In the genomic region with DNA sequence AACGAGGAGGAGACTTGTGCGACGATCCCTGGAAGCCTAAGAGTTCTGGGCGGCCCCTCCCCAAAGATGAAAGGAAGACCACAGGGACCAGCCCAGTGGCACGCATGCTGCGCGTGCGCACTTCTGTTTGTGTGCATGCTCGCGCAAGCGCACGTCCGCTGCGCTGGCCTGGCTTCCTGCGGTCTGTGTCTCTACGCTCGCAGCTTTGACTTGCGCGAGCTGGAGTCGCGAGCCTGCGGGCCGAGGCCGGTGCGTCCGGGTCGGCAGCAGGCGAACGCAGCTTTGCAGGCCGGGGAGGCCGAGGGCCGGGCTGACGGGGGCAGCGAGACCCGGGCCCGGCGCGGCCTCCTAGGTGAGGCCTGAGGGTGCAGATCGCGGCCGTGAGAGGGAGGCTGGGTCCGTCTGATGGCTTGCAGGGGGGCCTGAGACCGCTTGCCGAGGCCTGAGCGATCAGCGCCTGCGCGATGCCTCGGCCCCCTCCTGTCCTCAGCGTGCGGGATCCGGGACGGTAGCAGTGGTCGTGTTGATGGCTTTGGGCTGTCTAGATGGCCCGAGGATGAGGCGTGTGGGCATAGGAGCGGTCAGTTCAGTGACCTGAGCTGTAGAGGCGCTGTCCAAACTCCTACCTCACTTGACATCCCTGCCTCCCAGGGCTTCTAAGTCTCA, we compare ENCODE assay signal across 8 mouse cellular contexts. TPM values are rescaled to one million over a fixed set of nuclear protein-coding genes. Genes with fewer than 3 reads are reported as not detected.
DNase-seq lines count a peak whose midpoint lies in the region; ATAC-seq and TF ChIP-seq lines count a peak whose summit lies in the region.

Gene Zfp12 (plus strand): TSS at position 136 of the 666 bp plus-strand sequence.

- no peaks in the 10 kb centered on the region for H3K27me3 ChIP-seq in hindbrain, postnatal 0 days (ENCODE audit: insufficient read depth, low read length)

- ATAC-seq in common myeloid progenitor, adult 5-6 weeks (replicated peaks; ENCODE audit: low read depth, poor library complexity, severe bottlenecking), result peak; percentile 92
- peak; percentile 98 for ATAC-seq in hindbrain, postnatal 0 days
- ATAC-seq in megakaryocyte, adult 5-6 weeks (ENCODE audit: poor library complexity, severe bottlenecking), result peak; percentile 95

- peaks cover 7% of the 10 kb centered on the region; the same call in 1 of the 2 replicates for H3K36me3 ChIP-seq in hindbrain, postnatal 0 days (ENCODE audit: insufficient read depth, low read length)

- peak within 1 kb of the TSS; percentile 95 for H3K27ac ChIP-seq in gastrocnemius, adult 2 months
- H3K27ac ChIP-seq in hindbrain, postnatal 0 days, result peak within 1 kb of the TSS; percentile 97
- peak within 1 kb of the TSS; percentile 87 for H3K27ac ChIP-seq in left cerebral cortex, adult 2 months

- 3% methylated on average over 46 of the region's 58 CpGs for WGBS in hindbrain, postnatal 0 days

- H3K9me3 ChIP-seq in hindbrain, postnatal 0 days (ENCODE audit: low read length), result no peaks in the 10 kb centered on the region

- intact Hi-C loops in gastrocnemius, adult 2 months (cut with DNase I), result loop anchor here (1.0 kb wide), 1 partner anchor 55 kb away; the partner anchor contains the start of gene Rbak
- intact Hi-C loops in left cerebral cortex, adult 2 months (cut with DNase I), result loop anchor here (1.0 kb wide), 1 partner anchor 55 kb away; the partner anchor contains the start of gene Rbak

- peak within 1 kb of the TSS; percentile 89 for H3K4me2 ChIP-seq in hindbrain, postnatal 0 days (ENCODE audit: low read depth, low read length)

- peak within 1 kb of the TSS; percentile 91 for H3K9ac ChIP-seq in hindbrain, postnatal 0 days (replicated peaks; ENCODE audit: low read length)

- H3K4me3 ChIP-seq in gastrocnemius, adult 2 months, result peak within 1 kb of the TSS; percentile 84
- peak within 1 kb of the TSS; percentile 91 for H3K4me3 ChIP-seq in hindbrain, postnatal 0 days (ENCODE audit: low read length)
- peak within 1 kb of the TSS; percentile 70 for H3K4me3 ChIP-seq in left cerebral cortex, adult 2 months

- DNase-seq in ZHBTc4 (ENCODE audit: low read depth, low spot score), result peak; percentile 99
- peak; percentile 96 for DNase-seq in gastrocnemius, adult 2 months
- DNase-seq in hindbrain, postnatal 0 days (ENCODE audit: low spot score), result peak; percentile 99
- peak; percentile 93 to 96 for DNase-seq in left cerebral cortex, adult 2 months (ENCODE audit: extremely low spot score in 1 of 2, low spot score in 2 of 2)
- DNase-seq in right cerebral cortex, adult 2 months (ENCODE audit: low spot score in 2 of 2), result peak; percentile 96 to 97
- peak; percentile 93 for DNase-seq in urinary bladder, postnatal 14 days (ENCODE audit: low spot score)

- TF ChIP-seq CTCF in gastrocnemius, adult 2 months (IDR thresholded peaks at IDR 0.05), result peak; percentile 48
- TF ChIP-seq CTCF in hindbrain, postnatal 0 days (IDR thresholded peaks at IDR 0.05; ENCODE audit: low read depth), result peak; percentile 59
- TF ChIP-seq CTCF in left cerebral cortex, adult 2 months (IDR thresholded peaks at IDR 0.05), result peak; percentile 20

- H3K4me1 ChIP-seq in hindbrain, postnatal 0 days (ENCODE audit: insufficient read depth, low read length), result peaks cover 12% of the 10 kb centered on the region

RNA-seq across cellular contexts. Expression of gene Zfp12, which starts in this region (rescaled TPM):
- 17.9 and 24.4 TPM in 2 replicates for total RNA-seq in common myeloid progenitor, adult 5-6 weeks (2017)
- 1 to 10 TPM; 7.1 to 8.0 TPM for total RNA-seq in gastrocnemius, adult 2 months (2021)
- 32.6 and 33.5 TPM in 2 replicates for total RNA-seq in hindbrain, postnatal 0 days (2014; rRNA removed)
- polyA plus RNA-seq in hindbrain, postnatal 0 days (2015; fragmentation: Nextera tagmentation; extraction: Ambion mirVana), result 12.2 and 12.3 TPM in 2 replicates
- total RNA-seq in left cerebral cortex, adult 2 months (2021), result 10 to 100 TPM; 31.4 to 32.9 TPM
- total RNA-seq in megakaryocyte, adult 5-6 weeks (2015), result 1.5 and 3.1 TPM in 2 replicates
- 6.4 and 6.7 TPM in 2 replicates for total RNA-seq in megakaryocyte, adult 5-6 weeks (2017)

Comparison
In these comparisons a context has a peak if more than half of its experiments do, and no peak if none do; other contexts are left out.
1. Peak in every context shown above with its lines: DNase-seq, ATAC-seq, H3K4me3 ChIP-seq and H3K27ac ChIP-seq.